Mouse (Mus musculus): ENCODE results near the gene Kcnk1.

The Kcnk1 gene

GRCm38 (mm10) chr8:126045751-126046150, 50.8 kb downstream of the Kcnk1 start:
- no peak for DNase-seq (ENCODE audit: low spot score)

GRCm38 (mm10) chr8:126053911-126054310, 58.9 kb downstream of the Kcnk1 start:
- DNase-seq (ENCODE audit: low spot score), result no peak

GRCm38 (mm10) chr8:126058876-126059275, 63.9 kb downstream of the Kcnk1 start:
- no peak for DNase-seq (ENCODE audit: low spot score)

GRCm38 (mm10) chr8:126062844-126063243, 67.9 kb downstream of the Kcnk1 start:
- DNase-seq (ENCODE audit: low spot score), result no peak

GRCm38 (mm10) chr8:126063832-126064409, 69.0 kb downstream of the Kcnk1 start:
- no peak for DNase-seq (ENCODE audit: low spot score)

GRCm38 (mm10) chr8:126064587-126065145, 69.7 kb downstream of the Kcnk1 start:
- no peak for DNase-seq (ENCODE audit: low spot score)

- DNase-seq (ENCODE audit: low spot score), result no peak
Measured at GRCm38 (mm10) chr8:126067306-126067705, 72.3 kb downstream of the Kcnk1 start.

GRCm38 (mm10) chr8:126068136-126068535, 73.2 kb downstream of the Kcnk1 start:
- DNase-seq (ENCODE audit: low spot score), result no peak

- DNase-seq (ENCODE audit: low spot score), result no peak
Measured at GRCm38 (mm10) chr8:126072678-126073077, 77.7 kb downstream of the Kcnk1 start.

- no peak for DNase-seq (ENCODE audit: low spot score)
Measured at GRCm38 (mm10) chr8:126073141-126073740, 78.3 kb downstream of the Kcnk1 start.

- no peak for DNase-seq (ENCODE audit: low spot score)
Measured at GRCm38 (mm10) chr8:126074111-126074510, 79.1 kb downstream of the Kcnk1 start.

GRCm38 (mm10) chr8:126075400-126075799, 80.4 kb downstream of the Kcnk1 start:
- peak; percentile 25 for DNase-seq (ENCODE audit: low spot score)
